Comparison of ENCODE assay signal across 9 mouse cellular contexts in the genomic region with DNA sequence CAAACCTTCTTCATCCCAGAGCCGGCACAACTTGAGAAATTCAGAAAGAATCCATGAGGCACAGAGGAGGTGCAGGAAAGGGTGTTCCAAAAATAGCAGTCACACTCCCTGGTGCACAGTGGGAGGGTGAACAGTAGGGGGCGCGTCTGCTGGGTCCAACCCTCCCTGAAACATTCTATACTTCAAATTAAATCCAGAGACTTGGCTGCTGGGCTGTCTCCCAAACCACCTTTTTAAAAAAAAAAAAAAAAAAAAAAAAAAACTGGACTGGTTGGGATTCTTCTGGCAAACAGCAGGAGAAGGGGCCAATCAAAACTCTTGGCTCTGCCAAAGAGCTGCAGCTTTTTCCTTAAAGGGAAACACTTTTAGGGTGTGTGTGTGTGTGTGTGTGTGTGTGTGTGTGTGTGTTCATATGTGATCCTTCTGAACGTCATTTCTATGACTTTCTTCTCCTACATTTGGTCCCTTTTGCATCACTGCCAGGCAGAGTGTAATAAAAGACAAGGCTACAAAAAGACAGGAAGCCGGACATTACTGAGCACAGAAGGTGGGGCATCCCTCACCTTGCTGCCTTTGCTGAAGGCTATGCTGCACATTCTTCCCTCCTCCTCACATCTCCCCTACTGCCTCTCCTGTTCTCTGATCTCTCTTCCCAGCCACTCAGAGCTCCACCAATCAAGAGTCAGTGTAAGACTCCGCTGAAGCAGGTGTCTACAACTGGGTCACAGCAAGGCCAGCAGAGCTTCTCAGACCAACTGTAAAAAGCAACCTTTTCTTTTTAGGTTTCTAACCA. TPM values are rescaled to one million over a fixed set of nuclear protein-coding genes. Genes with fewer than 3 reads are reported as not detected.
DNase-seq lines count a peak whose midpoint lies in the region; ATAC-seq lines count a peak whose summit lies in the region.
"Had no signal": no experiment of that assay in that cellular context is flagged by ENCODE, and none has a peak within 500 bp of the region (broad histone marks: within the 10 kb centered on the region; RNA-seq: fewer than 3 reads in every experiment).

No protein-coding gene starts in this region.

- H3K27ac ChIP-seq in forebrain, embryonic 16.5 days (ENCODE audit: low read length): no peak overlapping the region
- H3K27ac ChIP-seq: neural tube, embryonic 13.5 days had no signal

- no peak overlapping the region for H3K4me2 ChIP-seq in forebrain, embryonic 16.5 days (ENCODE audit: low read length)
- H3K4me2 ChIP-seq: neural tube, embryonic 13.5 days had no signal

- ATAC-seq in CD4-positive, CD25-positive, alpha-beta regulatory T cell, adult 4 months: no peak
- 0 out of 2 replicates have a peak, but pooled peaks have one; percentile 36 for ATAC-seq in cerebellum, adult (ENCODE audit: insufficient number of reproducible peaks, low FRiP score, low TSS enrichment)
- ATAC-seq in forebrain, embryonic 16.5 days: peak; percentile 47; the same call in 1 of the 2 replicates

- DNase-seq in CD4-positive, CD25-positive, alpha-beta regulatory T cell, adult 2 months (ENCODE audit: low read depth, low spot score): peak; percentile 33
- DNase-seq in heart, postnatal 14 days: peak; percentile 73 to 81
- DNase-seq in kidney, postnatal 4 days: peak; percentile 76 to 80
- peak; percentile 84 for DNase-seq in lung, postnatal 10 days
- DNase-seq in skeletal muscle tissue, adult 2 months (ENCODE audit: low read depth, low spot score): peak; percentile 44

- H3K4me1 ChIP-seq in forebrain, embryonic 16.5 days (replicated peaks; ENCODE audit: control insufficient read depth, insufficient read depth, low read length): peaks cover 33% of the 10 kb centered on the region

- no peak overlapping the region for H3K4me3 ChIP-seq in forebrain, embryonic 16.5 days (replicated peaks; ENCODE audit: low read length)
- H3K4me3 ChIP-seq: neural tube, embryonic 13.5 days had no signal

- H3K27me3 ChIP-seq in forebrain, embryonic 16.5 days (replicated peaks; ENCODE audit: control insufficient read depth, insufficient read depth, low read length): no peaks in the 10 kb centered on the region
- H3K27me3 ChIP-seq: neural tube, embryonic 13.5 days had no signal

- H3K9me3 ChIP-seq in forebrain, embryonic 16.5 days (ENCODE audit: control insufficient read depth, low read length): no peaks in the 10 kb centered on the region
- H3K9me3 ChIP-seq: neural tube, embryonic 13.5 days had no signal

- intact Hi-C loops in heart, postnatal 14 days (cut with DNase I): loop anchor here (2.0 to 5.0 kb wide), 2 partner anchors 15 to 50 kb away; a partner anchor contains a TSS

- no peaks in the 10 kb centered on the region for H3K36me3 ChIP-seq in forebrain, embryonic 16.5 days (ENCODE audit: control insufficient read depth, insufficient read depth)
- H3K36me3 ChIP-seq: neural tube, embryonic 13.5 days had no signal

- no peak overlapping the region for H3K9ac ChIP-seq in forebrain, embryonic 16.5 days (replicated peaks; ENCODE audit: low read depth, low read length)
- H3K9ac ChIP-seq: neural tube, embryonic 13.5 days had no signal

- WGBS in forebrain, embryonic 16.5 days: 31% methylated on average over 6 of the region's 6 CpGs

RNA-seq across cellular contexts. Expression of a gene that starts 49.2 kb away (rescaled TPM):
- not detected for polyA plus RNA-seq in CD4-positive, CD25-positive, alpha-beta regulatory T cell, adult 4 months (2017; shearing (Covaris generic))
- polyA plus RNA-seq in forebrain, embryonic 16.5 days (2015; fragmentation: Nextera tagmentation; extraction: Ambion mirVana): 212 and 226 TPM in 2 replicates
- 100 to 1,000 TPM; 112 to 118 TPM for total RNA-seq in heart, postnatal 14 days (2021)

Comparison
In these comparisons a context has a peak if more than half of its experiments do, and no peak if none do; other contexts are left out.
1. DNase-seq: peak in every context shown above with its lines; median percentile 84 in lung, postnatal 10 days; 78 in kidney, postnatal 4 days; 77 in heart, postnatal 14 days; 44 in skeletal muscle tissue, adult 2 months; 33 in CD4-positive, CD25-positive, alpha-beta regulatory T cell, adult 2 months.
2. RNA of a gene that starts 49.2 kb away (polyA plus RNA-seq): 212 to 226 TPM in forebrain, embryonic 16.5 days; not detected in CD4-positive, CD25-positive, alpha-beta regulatory T cell, adult 4 months; every median in the first group is over 100 times any median in the second.